Mouse (Mus musculus) cerebellum, adult 2 months (tissue): ENCODE data around the gene Mau2.

Experiments used
- CTCF ChIP-seq: fragments of 200-500 bp; IDR thresholded peaks from 2 replicates; pipeline ENCODE4 v1.5.1; 2011; ENCODE audit warnings: low read depth, mild to moderate bottlenecking, control low read depth, low read length, moderate library complexity, borderline replicate concordance; ENCODE audit not compliant: insufficient read depth
- POLR2A ChIP-seq: fragments of 200-500 bp; IDR thresholded peaks from 2 replicates; pipeline ENCODE4 v1.6.1; 2011; ENCODE audit warnings: low read length, control low read depth, borderline replicate concordance; ENCODE audit not compliant: insufficient read depth

DNA sequence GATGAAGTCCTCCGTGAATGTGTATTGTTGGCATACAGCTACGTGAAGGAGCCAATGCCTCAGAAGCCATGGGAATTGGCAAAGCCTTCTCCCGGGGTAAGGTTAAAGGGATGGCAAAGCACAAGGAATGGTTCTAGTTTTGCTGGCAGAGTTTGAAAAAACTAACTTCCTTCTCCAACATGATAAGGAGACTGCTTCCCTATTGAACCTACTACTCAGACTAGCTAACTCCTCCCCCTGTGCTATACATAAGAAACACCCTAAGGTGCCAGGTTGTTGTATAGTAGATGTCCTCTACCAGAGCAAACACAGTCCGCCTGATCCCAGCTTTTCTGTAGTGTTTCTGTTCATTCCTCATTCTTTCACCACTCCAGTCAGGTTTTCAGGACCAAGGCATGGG lies 64.1 kb downstream of the Mau2 start:
- TF ChIP-seq CTCF (no peak), POLR2A (no peak)
